Mouse (Mus musculus) spleen, adult 18-20 months (tissue): ENCODE data around the gene Fbxl8.

Experiments
- DNase-seq, 2 experiments: peaks; one replicate each; pipeline ENCODE4 v3.0.0; 2022; ENCODE audit warnings: mixed read lengths in 2 of 2

Fbxl8 gene

DNA sequence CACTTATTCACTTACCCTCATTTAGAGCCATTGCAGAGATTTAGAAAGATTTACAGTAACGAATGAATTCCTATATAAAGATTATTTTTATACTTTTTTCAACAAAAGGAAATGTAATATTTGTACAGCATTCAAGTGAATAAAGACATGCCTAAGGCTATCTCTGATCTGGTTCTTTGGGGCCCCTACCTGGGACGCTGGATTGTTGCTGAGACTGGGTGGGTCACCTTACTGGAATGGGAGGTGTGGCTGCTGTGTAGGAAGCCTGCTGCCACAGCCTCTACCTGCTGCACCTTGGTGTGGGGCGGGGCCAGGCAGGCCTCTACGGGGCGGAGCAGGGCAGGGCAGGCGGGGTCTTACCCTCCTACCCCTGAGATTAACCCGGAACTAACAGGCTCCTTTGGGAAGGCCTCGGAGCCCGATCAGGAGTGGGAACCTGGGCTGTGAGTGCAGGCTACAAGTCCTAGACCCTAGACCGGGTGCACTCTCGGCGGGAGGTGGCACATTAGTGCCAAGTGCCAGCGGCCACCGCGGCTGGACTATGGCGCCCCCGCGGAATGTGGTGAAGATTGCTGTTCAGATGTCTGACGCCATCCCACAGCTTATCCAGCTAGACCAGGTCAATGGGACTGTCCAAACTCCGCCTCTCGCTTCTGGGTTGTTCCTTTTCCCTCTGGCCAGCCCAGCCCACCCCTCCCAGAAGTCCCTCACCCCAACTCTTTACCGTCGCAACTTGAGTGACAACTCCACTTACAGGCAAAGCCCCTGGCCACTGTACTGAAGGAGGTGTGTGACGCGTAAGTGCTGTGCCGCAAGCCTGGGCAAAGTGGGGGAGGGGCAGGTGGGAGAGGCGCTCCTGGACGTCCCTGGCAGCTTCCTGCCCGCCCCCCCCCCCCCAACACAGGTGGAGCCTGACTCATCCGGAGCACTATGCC is 41.0 kb downstream of the Fbxl8 start, which contains the start of gene Elmo3:
Gene Elmo3, plus strand, starts transcription at position 391 of the 935 bp plus-strand sequence.
- DNase-seq = peak in 1 of 2 experiments; percentile 28

DNA sequence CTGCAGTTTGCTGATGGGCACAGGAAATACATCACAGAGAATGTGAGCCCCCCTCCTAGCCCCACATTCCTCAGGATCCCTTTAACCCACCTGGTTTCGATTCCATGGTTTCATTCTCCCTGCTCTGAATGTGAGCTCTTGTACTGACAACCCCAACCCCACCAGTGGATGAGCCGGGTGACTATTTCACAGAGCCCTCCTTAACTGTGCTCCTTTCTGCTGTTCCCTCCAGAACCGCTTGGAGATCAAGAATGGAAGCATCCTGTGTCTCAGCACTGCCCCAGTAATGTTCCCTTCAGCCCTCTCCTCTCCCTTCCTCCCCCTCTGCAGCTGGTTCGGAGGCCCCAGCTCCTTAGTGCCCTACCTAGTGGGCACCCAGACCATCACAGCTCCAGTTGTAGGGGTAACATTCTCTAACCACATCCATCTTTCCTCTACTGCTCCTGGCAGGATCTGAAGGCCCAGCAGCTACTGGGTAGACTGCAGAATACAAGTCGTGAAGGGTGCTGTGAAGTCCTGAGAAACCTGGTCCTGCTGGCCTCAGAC is 41.8 kb downstream of the Fbxl8 start:
- no peak for DNase-seq

DNA sequence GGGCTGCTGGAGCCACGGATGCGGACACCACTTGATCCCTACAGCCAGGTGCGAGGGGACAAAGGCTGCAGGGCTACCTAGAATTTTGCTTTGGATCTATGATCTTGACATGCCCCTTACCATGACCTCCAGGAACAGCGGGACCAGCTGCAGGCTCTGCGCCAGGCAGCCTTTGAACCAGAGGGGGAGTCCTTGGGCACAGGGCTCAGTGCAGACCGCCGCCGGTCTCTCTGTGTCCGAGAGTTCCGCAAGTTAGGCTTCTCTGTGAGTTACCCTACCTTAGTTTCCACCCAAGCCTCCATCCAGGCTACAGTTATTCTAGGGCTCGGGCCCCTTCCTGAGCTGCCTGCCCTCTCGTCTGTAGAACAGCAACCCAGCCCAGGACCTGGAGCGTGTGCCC is 43.2 kb downstream of the Fbxl8 start:
- DNase-seq = no peak

DNA sequence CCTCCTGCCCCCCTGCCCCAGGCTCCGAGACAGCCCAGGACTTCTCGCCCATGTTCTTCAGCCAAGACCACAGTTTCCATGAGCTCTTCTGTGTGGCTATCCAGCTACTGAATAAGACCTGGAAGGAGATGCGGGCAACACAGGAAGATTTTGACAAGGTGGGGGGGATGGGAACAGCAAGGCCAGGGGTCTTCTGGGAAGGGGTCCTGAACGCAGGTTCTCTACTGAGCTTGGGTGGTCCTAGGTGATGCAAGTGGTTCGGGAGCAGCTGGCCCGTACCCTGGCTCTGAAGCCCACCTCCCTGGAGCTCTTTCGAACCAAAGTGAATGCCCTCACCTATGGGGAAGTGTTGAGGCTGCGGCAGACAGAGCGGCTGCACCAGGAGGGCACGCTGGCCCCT is 44.0 kb downstream of the Fbxl8 start:
- no peak for DNase-seq

GRCm38 (mm10) chr8:105309142-105309847 is 44.8 kb downstream of the Fbxl8 start:
- no peak for DNase-seq

GRCm38 (mm10) chr8:105310118-105310517 is 45.7 kb downstream of the Fbxl8 start:
- DNase-seq = no peak

DNA sequence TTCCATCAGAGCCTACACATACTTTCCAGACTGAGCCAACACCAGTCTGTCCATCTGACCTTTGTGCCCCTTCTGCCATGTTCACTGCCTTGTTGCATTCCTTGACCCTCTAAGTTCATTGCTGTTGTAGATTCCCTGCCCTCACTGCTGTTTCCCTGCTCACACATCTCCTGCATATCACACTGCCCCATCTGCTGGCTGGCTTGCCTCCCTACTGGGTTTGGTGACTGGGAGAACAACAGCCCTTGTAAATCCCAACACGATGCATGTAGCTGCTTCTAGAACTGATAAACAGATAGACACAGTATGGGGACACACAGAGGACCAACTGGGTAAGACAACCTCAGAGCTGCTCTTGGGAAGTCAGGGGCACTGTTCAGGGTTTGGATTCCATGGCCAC is 47.3 kb downstream of the Fbxl8 start:
- DNase-seq = no peak

DNA sequence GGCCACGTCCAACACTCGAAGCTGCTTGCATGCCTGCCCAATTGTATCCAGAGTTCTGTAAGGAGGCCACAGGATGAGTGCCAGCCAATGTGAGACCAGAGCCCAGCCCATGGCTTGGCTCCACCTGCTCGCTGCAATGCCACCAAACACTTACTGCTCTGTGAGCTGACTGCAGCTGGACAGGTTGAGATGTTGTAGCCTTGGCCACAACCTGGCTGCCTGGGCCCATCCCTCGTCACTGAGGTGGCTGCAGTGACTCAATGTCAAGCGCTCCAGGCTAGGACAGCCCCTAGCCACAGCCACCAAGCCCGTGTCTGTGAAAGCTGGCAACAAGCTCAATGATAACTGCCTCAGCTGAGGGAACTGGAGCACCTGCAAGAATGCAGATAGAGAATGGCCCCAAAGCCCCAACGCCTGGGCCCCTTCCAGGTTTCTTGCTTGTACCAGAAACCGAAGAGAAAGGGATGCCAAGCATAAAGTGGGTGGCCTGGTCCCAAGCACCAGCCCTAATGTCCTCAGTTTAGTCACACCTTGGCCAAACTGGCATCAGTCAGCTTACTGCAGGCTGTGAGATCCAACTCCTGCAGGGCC is 48.5 kb downstream of the Fbxl8 start:
- no peak for DNase-seq

DNA sequence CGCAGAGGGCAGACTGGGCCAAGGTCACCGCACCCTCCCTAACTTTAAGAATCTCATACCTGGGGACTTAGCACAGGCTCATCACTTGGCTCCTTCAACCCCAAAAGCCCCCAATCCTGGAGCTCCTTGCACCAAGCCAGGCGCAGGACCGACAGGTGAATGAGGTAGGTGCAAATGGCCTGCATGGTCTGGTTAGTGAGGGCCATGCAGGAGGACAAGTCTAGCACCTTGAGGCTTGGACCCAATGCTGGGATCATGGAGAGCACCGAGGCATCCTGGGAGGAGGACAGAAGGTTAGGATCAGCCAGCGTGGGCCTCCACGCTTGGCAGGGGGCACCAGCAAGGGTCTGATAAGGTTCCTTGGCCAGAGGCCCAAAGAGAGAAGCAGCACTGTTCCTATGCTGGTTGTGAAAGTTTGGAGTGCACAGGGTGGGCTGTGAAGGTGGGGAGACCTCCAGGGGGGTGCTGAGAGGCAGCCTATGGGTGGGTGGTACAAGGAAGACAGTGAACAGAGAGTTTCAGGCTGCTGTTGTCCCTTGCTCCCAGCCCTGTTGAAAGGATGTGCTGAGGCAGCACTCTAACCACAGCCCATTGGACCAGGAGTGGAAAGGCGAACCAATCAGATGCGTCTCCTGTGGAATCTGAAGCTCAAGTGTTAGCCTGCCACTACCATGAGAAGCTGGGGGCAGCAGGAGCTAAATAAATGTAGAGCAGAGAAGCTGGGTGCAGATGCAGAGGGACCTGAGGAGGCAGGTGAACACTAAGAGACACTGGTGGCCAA is 49.4 kb downstream of the Fbxl8 start:
- DNase-seq = no peak

DNA sequence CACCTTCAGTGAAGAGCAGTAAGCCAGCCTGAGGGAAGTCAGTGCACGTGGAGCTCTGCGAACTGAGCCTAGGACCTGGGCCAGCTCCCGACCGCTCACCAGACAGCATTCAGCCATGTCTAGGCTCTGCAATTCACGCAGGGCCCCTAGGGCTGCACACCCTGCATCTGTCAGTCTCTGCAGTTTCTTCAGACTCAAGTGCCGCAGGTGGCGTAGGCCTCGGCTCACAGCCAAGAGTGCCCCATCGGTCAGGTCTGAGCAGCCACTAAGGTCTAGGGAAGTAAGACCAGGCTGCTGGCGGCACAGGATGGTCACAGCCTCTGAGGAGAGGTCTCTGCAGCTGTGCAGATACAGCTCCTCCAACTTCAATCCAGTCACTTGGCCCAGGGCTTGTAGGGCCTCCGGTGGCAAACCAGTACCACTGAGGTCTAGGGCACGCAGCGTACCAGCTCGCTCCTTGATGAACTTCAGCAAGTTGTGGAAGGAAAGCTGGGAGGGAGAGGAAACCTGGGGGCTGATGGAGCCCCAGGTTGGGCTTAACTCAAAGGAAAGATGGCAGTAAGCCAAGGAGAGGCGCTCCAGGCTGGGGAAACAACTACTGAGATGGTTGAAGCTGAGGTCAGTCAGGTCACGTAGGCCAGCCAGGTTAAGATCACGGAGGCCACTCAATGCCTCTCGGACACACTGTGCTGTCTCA is 50.8 kb downstream of the Fbxl8 start:
- DNase-seq = no peak

DNA sequence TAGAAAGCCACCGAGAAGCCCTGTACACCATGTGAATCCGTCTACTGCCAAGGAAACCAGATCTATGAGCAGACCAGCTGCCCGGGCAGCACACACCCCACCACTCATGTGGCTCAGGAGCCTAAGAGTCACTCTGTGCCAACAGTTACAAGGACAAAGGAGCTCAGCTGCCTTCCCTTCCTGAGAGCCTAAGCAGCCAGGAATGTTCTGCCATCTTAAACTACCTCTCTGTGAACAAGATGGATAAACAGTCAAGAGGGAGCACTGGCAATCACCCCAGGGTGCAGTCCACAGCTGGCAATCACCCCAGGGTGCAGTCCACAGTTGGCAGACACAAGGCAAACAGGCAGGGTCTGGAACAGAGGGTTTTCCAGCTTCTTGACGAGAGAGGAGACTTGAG is 53.5 kb downstream of the Fbxl8 start:
- DNase-seq = no peak

DNA sequence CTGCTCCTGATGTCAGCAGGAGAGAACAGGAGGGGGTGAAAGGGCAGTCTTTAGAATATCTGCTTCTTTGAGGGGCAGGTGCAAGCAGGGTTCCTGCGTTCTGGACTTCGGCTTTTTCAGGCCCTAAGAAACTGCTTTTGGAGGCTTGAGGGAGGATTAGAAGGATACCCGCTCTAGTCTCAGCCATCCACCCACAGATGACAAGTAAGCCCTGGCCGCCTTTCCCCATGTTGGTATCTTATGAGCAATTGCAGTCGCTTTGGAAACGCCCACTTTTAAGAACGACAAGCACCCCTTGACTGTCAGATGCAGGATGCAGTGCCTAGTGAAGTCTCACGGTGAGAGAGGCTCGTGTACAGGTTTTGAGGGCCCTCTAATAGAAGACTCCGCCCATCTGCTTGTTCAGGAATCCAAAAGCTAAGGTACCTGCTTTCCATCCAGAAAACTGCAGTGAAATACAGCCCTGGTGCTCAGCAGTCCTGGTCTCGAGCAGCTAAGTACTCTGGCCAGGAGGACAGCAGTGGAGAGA is 54.3 kb downstream of the Fbxl8 start:
- no peak for DNase-seq
